Mouse (Mus musculus) lung, embryonic 15.5 days (tissue): ENCODE data around the gene Klhdc10. TPM values are rescaled to one million over a fixed set of nuclear protein-coding genes. Genes with fewer than 3 reads are reported as not detected.

Source experiments
- ATAC-seq: fragments of 200-750 bp; cut with Nextera tagmentation; 2 replicates; pipeline ENCODE4 v1.8.0; 2017; ENCODE audit warnings: moderate number of reproducible peaks, borderline replicate concordance; ENCODE audit not compliant: low FRiP score, low TSS enrichment; ENCODE audit errors: extremely low read depth
- H3K27ac ChIP-seq: fragments of 300-500 bp; sonication (generic); 2 replicates; pipeline ENCODE4 v1.5.1; 2015; ENCODE audit warnings: moderate library complexity, mild to moderate bottlenecking, inconsistent platforms
- H3K27me3 ChIP-seq: fragments of 300-500 bp; sonication (generic); 2 replicates; pipeline ENCODE4 v1.6.1; 2015; ENCODE audit warnings: inconsistent platforms
- H3K36me3 ChIP-seq: fragments of 300-500 bp; sonication (generic); 2 replicates; pipeline ENCODE4 v1.6.1; 2015; ENCODE audit warnings: inconsistent platforms
- H3K4me1 ChIP-seq: fragments of 300-500 bp; sonication (generic); 2 replicates; pipeline ENCODE4 v1.6.1; 2015; ENCODE audit warnings: inconsistent platforms
- H3K4me2 ChIP-seq: fragments of 300-500 bp; sonication (generic); 2 replicates; pipeline ENCODE4 v1.6.1; 2015; ENCODE audit warnings: inconsistent platforms, mild to moderate bottlenecking, moderate library complexity
- H3K4me3 ChIP-seq: fragments of 300-500 bp; sonication (generic); 2 replicates; pipeline ENCODE4 v1.5.1; 2015; ENCODE audit warnings: mild to moderate bottlenecking, inconsistent platforms
- H3K9ac ChIP-seq: fragments of 300-500 bp; sonication (generic); 2 replicates; pipeline ENCODE4 v1.6.1; 2015; ENCODE audit warnings: inconsistent platforms
- H3K9me3 ChIP-seq: fragments of 300-500 bp; sonication (generic); 2 replicates; pipeline ENCODE4 v1.6.1; 2016; ENCODE audit warnings: inconsistent platforms
- WGBS: fragments of 180-500 bp; shearing (Covaris S2); methylation state at CpG from one replicate; pipeline ENCODE4 v1.1.7; 2015; 5-methylcytosine and 5-hydroxymethylcytosine counted together
- polyA plus RNA-seq: library from polyadenylated mRNA; unstranded; fragments of >200 nt; fragmentation: Nextera tagmentation; extraction: Ambion mirVana; gene quantifications from 2 replicates; pipeline ENCODE4 v1.2.1, GENCODE M21; 2015

The Klhdc10 gene
- polyA plus RNA-seq, 1 experiment from 2014 or later, result 23.2 TPM

DNA sequence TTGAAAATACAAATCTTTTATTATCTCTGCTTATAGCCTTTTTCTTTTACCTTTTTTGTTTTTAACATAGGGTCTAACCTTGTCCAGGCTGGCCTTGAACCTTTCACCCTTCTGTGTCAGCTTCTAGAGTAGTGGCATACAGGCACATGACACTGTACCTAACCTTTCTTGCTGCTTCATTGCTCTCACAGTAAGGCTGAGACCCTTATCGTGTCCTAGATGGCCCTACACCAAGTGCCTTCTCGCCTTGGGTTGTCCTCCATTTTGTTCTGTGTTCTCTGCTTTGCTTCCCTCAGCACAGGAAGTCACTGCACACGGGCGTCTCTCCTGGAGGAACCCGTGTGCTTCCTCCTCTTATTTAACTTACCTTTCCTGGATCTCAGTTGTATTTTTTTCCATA lies 3.0 kb downstream of the Klhdc10 start:
- 72% methylated on average over 5 of the region's 5 CpGs for WGBS
- Histone ChIP-seq H3K27me3 (no peaks in the 10 kb centered on the region), H3K4me2 (no peak overlapping the region), H3K9me3 (no peaks in the 10 kb centered on the region), H3K27ac (no peak overlapping the region), H3K9ac (no peak overlapping the region), H3K36me3 (no peaks in the 10 kb centered on the region), H3K4me1 (peaks cover 12% of the 10 kb centered on the region), H3K4me3 (no peak overlapping the region)
- ATAC-seq, result no peak

GRCm38 (mm10) chr6:30408276-30408675 lies 6.6 kb downstream of the Klhdc10 start:
- H3K4me1 ChIP-seq, result peaks cover 15% of the 10 kb centered on the region
- no peak overlapping the region for H3K4me2 ChIP-seq
- H3K27me3 ChIP-seq, result no peaks in the 10 kb centered on the region
- H3K9ac ChIP-seq, result no peak overlapping the region
- H3K36me3 ChIP-seq, result no peaks in the 10 kb centered on the region
- H3K9me3 ChIP-seq, result no peaks in the 10 kb centered on the region
- WGBS, result 83% methylated on average over 4 of the region's 4 CpGs
- H3K27ac ChIP-seq, result no peak overlapping the region
- no peak overlapping the region for H3K4me3 ChIP-seq
- ATAC-seq, result no peak

GRCm38 (mm10) chr6:30409399-30410093 lies 7.9 kb downstream of the Klhdc10 start:
- H3K4me1 ChIP-seq, result peaks cover 12% of the 10 kb centered on the region
- no peaks in the 10 kb centered on the region for H3K27me3 ChIP-seq
- H3K27ac ChIP-seq, result no peak overlapping the region
- no peak for ATAC-seq
- H3K9ac ChIP-seq, result no peak overlapping the region
- H3K36me3 ChIP-seq, result no peaks in the 10 kb centered on the region
- WGBS, result 85% methylated on average over 7 of the region's 7 CpGs
- H3K4me2 ChIP-seq, result no peak overlapping the region
- no peaks in the 10 kb centered on the region for H3K9me3 ChIP-seq
- H3K4me3 ChIP-seq, result no peak overlapping the region

DNA sequence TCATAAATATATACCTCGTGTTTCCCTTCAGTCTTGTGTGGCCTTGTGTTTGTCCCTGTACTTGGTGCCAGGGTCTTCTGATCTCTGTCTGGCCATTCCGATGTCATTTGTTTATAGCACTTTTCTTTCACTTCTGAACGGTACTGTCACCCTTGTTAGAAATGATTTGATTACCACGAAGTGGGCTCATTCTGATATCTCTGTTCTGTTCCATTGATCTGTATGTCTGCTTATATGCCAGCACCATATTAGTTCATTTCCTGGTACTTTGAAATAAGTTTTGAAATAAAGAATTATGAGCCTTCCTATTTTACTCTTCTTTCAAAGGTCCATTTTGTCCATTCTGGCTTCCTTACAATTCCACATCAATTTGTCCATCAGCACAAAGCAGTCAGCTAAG lies 9.6 kb downstream of the Klhdc10 start:
- peaks cover 9% of the 10 kb centered on the region; the same call in 1 of the 2 replicates for H3K4me1 ChIP-seq
- 39% methylated on average over 4 of the region's 4 CpGs for WGBS
- H3K4me3 ChIP-seq, result no peak overlapping the region

GRCm38 (mm10) chr6:30416126-30416525 lies 14.5 kb downstream of the Klhdc10 start:
- 79% methylated on average over 2 of the region's 2 CpGs for WGBS
- H3K4me1 ChIP-seq, result no peaks in the 10 kb centered on the region
- no peak overlapping the region for H3K4me2 ChIP-seq
- no peak overlapping the region for H3K4me3 ChIP-seq
- no peak for ATAC-seq
- H3K27me3 ChIP-seq, result no peaks in the 10 kb centered on the region
- H3K9ac ChIP-seq, result no peak overlapping the region
- no peak overlapping the region for H3K27ac ChIP-seq
- H3K36me3 ChIP-seq, result peaks cover 3% of the 10 kb centered on the region
- H3K9me3 ChIP-seq, result no peaks in the 10 kb centered on the region

More for the DNA sequence above, 9.6 kb downstream of the Klhdc10 start:
- H3K9me3 ChIP-seq, result no peaks in the 10 kb centered on the region
- ATAC-seq, result no peak
- no peaks in the 10 kb centered on the region for H3K36me3 ChIP-seq
- H3K27ac ChIP-seq, result no peak overlapping the region
- H3K9ac ChIP-seq, result no peak overlapping the region
- H3K27me3 ChIP-seq, result no peaks in the 10 kb centered on the region
- H3K4me2 ChIP-seq, result no peak overlapping the region

DNA sequence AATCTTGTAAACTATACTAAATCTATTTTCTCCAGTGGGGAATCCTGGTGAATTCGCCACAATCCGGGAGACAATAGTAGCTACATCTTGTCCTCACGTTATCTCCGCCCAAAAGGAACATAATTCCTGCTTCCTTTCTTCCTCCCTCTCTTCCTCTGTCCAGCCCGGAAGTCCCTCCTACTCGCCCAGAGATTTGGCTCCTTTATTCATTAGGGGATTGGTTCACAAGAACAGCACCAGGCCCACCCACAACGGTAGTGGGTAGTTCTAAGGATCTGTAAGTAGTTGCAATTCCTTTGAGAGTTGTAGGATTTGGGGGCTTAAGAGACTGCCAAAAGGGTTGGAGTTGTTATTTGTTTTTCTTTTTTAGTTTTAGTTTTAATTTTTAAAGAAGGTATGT lies 15.1 kb downstream of the Klhdc10 start:
- Histone ChIP-seq H3K9me3 (no peaks in the 10 kb centered on the region), H3K4me3 (no peak overlapping the region), H3K36me3 (peaks cover 7% of the 10 kb centered on the region), H3K27ac (no peak overlapping the region), H3K27me3 (no peaks in the 10 kb centered on the region), H3K9ac (no peak overlapping the region), H3K4me2 (no peak overlapping the region), H3K4me1 (no peaks in the 10 kb centered on the region)
- 81% methylated on average over 7 of the region's 7 CpGs for WGBS
- ATAC-seq, result no peak

DNA sequence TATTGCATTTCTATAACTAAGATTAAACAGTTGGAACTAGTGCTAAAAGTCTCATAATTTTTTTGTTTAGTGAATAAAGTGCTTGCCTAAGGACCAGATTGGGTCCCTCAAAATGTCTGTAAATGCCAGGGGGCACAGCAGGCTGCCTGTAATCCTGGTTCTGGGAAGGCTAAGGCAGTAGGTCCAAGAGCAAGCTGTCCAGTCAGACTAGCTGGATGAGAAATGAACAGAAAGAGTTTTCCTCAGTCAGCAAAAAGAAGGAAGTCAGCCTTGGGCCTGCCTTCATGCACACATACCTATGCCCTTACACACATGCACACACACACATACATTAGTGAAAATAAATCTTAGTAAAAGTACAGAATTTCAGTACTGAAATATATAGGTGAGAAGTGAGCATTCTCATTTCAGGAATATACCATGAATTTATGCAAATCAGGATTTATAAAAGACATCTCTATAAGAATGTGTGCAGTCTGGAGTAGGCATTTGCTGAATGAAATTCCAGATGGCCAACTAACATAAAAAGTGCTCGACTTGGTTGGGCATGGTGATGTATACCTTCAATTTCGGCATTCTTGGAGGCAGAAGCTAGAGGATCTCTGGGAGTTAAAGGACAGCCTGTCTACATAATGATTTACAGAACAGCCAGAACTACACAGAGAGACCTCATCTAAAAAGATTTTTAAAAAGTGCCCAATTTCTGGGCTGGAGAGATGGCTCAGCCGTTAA lies 31.0 kb downstream of the Klhdc10 start:
- no peak overlapping the region for H3K4me2 ChIP-seq
- H3K4me3 ChIP-seq, result no peak overlapping the region
- H3K9ac ChIP-seq, result no peak overlapping the region
- 33% methylated on average over 3 of the region's 3 CpGs for WGBS
- H3K9me3 ChIP-seq, result no peaks in the 10 kb centered on the region
- H3K27me3 ChIP-seq, result no peaks in the 10 kb centered on the region
- ATAC-seq, result no peak
- 0 out of 2 replicates have a peak, but pooled peaks cover 4% of the 10 kb centered on the region for H3K36me3 ChIP-seq
- peaks cover 8% of the 10 kb centered on the region for H3K4me1 ChIP-seq
- H3K27ac ChIP-seq, result peak overlapping the region; percentile 37

DNA sequence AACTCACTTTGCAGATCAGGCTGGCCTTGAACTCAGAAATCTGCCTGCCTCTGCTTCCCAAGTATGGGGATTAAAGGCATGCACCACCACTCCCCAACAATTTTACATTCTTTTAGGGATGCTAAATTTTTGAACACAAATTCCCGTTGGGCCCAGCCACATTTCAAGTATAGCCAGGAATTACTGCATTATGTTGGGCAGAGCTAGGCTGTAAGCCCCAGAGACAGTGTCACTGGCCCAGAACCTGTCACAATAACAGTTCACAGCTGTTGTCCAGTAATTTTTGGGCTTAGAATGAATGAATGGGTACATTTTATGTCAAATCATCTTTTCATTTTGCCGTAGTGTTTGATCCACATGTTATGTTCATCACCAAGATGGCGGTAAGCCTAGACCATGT lies 34.8 kb downstream of the Klhdc10 start:
- Histone ChIP-seq H3K4me3 (no peak overlapping the region), H3K27me3 (no peaks in the 10 kb centered on the region), H3K36me3 (peaks cover 13% of the 10 kb centered on the region), H3K4me1 (peaks cover 8% of the 10 kb centered on the region), H3K27ac (no peak overlapping the region), H3K9ac (no peak overlapping the region), H3K9me3 (no peaks in the 10 kb centered on the region), H3K4me2 (no peak overlapping the region)
- ATAC-seq, result no peak
- WGBS, result 80% methylated on average over 3 of the region's 3 CpGs

DNA sequence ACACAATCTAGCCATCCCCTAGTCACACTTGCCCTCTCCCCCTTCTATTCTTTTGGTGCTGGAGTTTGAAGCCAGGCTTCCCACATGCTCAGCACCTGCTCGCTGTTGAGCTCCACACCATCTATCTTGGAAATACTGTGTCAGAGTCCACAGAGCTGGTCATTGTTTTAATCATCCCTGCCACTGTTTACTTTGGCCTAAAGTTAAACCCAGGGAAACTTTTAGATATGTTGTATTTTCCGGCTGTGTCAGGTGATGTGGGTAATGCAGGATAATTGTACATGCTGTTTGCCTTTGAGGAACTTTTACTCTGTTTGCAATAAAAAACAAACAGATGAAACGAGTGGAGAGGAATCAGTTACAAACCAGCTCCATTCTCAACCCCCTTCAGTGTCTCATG lies 35.4 kb downstream of the Klhdc10 start:
- WGBS, result 33% methylated on average over 3 of the region's 3 CpGs
- no peak for ATAC-seq

DNA sequence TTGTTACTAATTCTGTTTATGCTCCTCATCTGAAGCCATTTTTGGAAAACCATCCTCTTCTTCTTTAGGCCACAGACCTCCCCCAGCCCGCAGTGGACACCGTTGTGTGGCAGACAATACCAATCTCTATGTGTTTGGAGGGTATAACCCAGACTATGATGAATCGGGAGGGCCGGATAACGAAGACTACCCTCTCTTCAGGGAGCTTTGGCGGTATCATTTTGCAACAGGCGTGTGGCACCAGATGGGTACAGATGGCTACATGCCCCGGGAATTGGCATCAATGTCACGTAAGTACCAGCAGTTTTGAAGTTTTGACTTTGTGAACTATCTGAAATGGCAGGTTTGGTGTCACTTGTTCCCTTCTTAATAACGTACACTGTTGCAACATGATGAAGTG lies 37.9 kb downstream of the Klhdc10 start:
- H3K9me3 ChIP-seq, result no peaks in the 10 kb centered on the region
- H3K4me3 ChIP-seq, result no peak overlapping the region
- 94% methylated on average over 10 of the region's 10 CpGs for WGBS
- no peak overlapping the region for H3K4me2 ChIP-seq
- H3K36me3 ChIP-seq, result peaks cover 40% of the 10 kb centered on the region
- no peaks in the 10 kb centered on the region for H3K27me3 ChIP-seq
- H3K27ac ChIP-seq, result no peak overlapping the region
- H3K4me1 ChIP-seq, result no peaks in the 10 kb centered on the region
- no peak for ATAC-seq
- no peak overlapping the region for H3K9ac ChIP-seq

More for the DNA sequence above, 35.4 kb downstream of the Klhdc10 start:
- Histone ChIP-seq H3K4me2 (no peak overlapping the region), H3K9me3 (no peaks in the 10 kb centered on the region), H3K36me3 (peaks cover 19% of the 10 kb centered on the region), H3K9ac (no peak overlapping the region), H3K27ac (no peak overlapping the region), H3K4me1 (peaks cover 8% of the 10 kb centered on the region), H3K27me3 (no peaks in the 10 kb centered on the region), H3K4me3 (no peak overlapping the region)

- H3K9me3 ChIP-seq, result no peaks in the 10 kb centered on the region
- H3K4me2 ChIP-seq, result no peak overlapping the region
- H3K27ac ChIP-seq, result no peak overlapping the region
- H3K9ac ChIP-seq, result no peak overlapping the region
- H3K4me1 ChIP-seq, result peaks cover 24% of the 10 kb centered on the region
- H3K36me3 ChIP-seq, result peaks cover 26% of the 10 kb centered on the region
- no peak overlapping the region for H3K4me3 ChIP-seq
- no peak for ATAC-seq
- no peaks in the 10 kb centered on the region for H3K27me3 ChIP-seq
- WGBS, result 92% methylated on average over 7 of the region's 7 CpGs
Measured at GRCm38 (mm10) chr6:30456991-30457390, 55.3 kb downstream of the Klhdc10 start.

DNA sequence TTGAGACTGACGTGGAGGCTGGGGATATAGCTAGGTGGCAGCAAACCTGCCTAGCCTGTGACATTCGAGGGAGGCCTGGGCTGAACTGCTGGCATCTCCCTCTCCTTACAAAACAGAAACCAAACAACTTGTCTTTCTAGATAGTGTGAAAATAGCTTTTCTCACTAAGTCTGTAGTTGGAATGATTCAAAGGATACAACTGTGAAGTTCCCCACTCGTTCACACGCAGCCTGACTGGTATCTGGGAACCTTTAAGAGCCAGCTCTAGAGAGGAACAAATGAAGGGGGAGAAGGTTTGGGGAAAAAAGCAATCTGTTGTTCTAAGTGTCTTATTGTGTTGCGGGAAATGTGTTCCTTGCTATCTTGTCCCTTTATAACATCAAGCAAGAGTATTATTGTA lies 57.0 kb downstream of the Klhdc10 start:
- H3K27ac ChIP-seq, result 0 out of 2 replicates have a peak overlapping the region, but pooled peaks have one; percentile 97
- WGBS, result 82% methylated on average over 5 of the region's 5 CpGs
- no peak for ATAC-seq

More for the DNA sequence above, 57.0 kb downstream of the Klhdc10 start:
- Histone ChIP-seq H3K9me3 (no peaks in the 10 kb centered on the region), H3K27me3 (no peaks in the 10 kb centered on the region), H3K9ac (no peak overlapping the region), H3K36me3 (peaks cover 17% of the 10 kb centered on the region), H3K4me1 (peaks cover 34% of the 10 kb centered on the region), H3K4me2 (no peak overlapping the region), H3K4me3 (no peak overlapping the region)
